Mouse (Mus musculus): ENCODE data around the gene Ksr1.

Ksr1 gene

DNA sequence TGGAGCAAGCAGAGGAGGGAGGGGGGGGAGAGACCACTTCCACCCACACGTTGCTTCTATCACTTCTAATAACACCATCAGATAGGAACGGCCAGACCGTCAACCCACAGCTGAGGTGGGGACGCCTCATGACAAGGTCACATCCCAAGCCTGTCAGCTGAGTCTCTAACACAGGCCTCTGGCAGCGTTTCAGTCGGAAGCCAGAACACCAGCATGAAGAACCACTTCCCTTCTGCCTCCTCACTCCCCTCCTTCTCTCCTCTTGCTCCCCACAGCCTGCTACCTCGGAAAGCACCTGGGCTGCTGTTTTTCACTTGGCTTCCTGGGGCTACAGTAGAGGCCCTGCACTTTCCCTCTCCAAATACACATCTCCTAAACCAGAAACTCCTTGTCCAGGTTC, 53.4 kb downstream of the Ksr1 start:
- no peak for DNase-seq

DNA sequence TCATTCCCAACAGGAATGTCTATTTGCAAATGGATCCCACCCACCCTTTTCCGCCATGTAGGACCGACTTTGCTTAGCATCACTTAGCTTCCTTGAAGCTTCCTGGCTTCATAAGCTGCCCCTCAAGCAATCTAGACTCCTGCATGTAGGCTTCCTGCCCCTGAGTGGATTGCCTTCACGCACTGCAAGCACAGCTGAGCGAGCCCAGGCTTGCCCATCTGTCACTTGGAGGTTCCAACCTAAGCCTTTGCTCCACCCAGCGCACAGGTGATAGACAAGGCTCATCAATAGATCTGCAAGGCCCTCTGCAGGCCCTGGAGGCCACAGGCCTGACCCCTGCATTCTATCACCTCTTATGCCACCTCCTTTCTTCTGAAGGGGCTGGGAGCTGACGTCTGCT, 54.0 kb downstream of the Ksr1 start:
- no peak for DNase-seq

DNA sequence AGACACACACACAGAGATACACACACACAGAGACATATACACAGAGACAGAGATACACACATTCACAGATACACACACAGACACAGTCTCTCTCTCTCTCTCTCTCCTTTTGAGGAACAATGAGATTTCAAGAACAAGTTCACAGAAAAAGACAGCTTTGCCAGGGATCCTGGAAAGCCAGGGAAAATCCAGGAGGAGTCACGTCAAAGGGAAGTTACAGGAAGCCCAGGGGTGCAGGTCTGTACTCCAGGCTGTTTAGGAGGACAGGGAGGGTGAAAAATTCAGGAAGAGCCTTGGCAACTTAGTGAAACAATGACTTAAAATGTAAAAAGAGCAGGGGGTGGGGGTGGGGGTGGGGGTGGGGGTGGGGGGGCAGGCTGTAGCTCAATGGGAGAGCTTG, 56.5 kb downstream of the Ksr1 start:
- no peak for DNase-seq

DNA sequence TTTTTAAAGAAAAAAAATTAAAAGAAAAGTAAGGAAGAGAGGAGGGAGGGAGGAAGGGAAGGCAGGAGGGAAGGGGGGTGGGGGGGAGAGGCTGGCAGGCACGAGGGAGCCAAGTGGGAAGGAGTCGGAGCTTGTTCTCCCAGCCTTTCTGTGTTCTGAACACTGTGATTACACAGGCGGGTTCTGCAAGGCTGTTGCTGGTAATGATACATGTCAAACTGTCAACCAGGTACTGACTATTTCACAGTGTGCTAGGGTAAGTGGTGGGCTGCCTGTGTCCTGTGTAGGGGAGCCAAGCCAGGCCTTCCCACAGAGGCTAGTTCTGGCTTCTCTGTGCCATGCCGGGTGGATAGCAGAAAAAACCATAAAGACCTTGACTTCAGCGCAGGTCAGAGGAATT, 57.2 kb downstream of the Ksr1 start:
- DNase-seq: no peak

DNA sequence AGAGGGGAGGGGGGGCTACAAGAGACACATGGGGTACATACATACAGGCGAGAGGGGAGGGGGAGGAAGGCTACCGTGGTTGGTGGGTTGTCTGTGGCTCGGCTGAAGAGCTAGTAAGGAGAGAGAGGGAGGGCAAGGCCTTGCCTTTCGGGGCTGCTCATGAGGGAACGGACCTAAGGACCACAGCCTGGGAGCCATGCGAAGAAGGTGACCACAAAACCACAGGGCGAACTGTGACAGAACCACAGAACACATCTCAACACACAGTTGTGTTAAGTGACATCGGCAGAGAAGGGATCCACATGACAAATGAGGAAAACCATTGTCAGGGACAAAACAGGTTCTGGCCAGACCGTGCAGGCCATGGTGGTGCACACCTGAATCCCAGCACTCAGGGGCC, 57.9 kb downstream of the Ksr1 start:
- DNase-seq: no peak

DNA sequence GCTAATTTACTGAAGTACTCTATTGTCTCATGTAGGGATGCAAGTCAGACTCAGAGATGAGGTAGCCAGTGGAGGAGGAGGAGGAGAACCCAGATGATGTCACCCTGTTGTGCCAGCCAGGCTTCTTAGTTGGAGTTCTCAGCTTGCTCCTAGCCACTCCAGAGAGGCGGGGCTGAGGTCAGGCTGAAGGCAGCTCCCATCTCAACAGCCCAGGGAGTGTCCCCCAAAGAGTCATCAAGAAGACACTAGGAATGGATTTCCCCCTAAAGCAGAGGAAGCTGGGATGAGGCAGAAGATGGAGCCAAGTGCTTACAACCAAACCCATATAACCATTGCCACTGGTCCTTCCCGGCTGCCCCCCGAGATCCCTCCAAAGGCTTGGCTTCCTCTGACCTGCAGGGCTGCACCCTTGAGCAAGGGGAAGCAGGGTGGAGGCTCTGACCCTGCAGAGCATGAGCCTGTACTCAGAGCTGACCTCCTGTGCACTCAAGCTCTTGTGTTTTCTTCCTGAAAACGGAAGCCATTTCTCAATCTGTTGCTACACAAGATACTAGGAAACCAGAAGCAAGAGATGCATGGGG, 58.4 kb downstream of the Ksr1 start:
- no peak for DNase-seq

DNA sequence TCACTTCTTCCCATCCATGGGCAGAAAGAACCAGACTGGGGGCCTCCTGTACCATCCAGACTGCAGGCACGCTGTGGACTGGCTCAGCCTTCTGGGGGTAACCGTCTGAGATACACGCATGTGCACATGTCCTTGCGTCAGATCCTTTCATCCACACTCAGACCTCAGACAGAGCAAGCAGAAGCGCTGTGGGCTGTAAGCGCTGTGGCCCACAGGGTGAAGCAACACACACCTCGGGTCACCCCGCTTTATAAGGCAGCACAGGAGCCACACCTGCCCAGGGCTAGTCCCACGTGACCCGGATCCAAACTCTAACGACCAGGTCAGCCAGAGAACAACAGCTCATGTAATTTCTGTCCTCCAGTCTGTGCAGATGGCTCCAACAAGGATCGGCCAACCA, 59.4 kb downstream of the Ksr1 start:
- DNase-seq: no peak

DNA sequence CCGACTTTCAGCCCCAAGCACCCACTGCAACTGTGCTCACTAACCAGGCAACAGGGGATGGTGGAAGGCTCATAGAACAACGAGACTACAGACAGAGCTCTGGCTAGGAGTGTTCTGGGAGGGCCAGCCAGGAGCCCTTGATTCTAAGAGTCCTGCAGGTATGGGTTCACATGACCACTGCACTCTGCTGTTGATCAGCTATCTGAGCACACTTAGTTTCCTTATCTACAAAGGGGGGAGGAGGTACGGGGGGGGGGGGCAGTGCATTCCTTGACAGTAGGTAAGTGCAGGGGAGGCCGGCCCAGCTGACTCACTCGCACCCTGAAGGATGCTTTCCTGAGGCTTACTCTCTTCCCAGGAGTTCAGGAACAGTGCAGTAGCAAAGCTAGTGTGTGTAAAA, 61.1 kb downstream of the Ksr1 start:
- DNase-seq: no peak

DNA sequence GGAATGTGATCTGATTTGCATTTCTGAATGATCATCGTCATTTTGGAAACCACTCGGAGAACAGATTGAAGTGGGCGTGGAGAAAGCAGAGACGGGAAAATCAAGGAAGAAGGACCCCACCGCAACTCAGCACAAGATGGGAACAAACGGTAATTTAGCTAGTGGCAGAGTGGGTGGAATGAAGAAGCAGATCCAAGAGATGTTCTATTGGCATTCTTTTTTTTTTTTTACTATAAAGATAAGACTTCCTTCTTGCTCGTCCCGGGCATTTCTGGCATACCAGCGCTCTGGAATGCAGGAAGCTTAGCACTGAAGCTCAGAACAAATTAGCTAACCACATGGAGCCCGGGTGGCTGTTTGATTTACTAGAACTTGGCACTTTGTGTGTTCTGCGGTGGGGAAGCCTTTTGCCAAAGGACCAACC, 63.2 kb downstream of the Ksr1 start:
- peak; percentile 64 for DNase-seq

DNA sequence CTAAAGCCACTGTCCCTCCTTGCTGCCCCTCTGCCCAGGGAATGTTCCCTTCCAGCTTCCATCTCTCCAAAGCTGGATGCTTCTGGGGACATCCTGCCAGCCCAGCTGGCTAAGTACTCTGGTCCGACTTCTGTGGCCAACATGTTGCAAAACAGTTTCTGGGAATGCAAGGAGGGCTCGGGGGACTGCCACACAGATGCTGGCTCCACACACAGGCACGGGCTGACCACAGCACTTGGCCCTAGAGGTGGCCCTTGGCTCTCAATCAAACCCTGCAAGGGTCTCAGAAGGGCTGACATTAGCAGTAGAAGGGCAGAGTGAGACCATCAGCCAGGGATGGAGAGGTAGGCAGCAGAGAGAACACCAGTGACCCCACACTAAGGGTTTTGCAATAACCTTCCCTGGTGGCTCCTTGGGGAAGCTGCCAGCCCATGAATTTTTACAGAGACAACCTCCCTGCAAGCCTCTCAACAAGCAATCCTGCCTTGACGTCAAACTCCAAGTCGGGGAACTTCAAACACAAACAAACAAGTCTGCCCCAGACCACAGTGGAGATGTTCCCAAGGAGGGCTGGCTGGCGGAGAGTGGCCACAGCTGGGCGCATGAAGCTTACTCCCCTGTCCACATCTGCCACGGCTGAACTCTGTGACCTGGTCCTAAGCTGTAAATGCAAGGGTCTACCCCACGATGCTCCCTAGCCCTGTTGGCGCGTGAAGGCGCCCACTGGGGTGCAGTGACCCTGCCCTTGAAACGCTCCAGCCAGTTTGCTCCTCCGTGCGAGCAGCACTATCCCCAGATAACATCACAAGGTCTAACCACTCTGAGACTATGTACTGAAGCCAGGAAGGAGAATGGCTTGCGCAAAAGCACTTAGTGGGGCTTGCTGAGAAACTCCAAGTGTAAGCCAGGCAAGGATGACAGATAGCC, 65.0 kb downstream of the Ksr1 start:
- DNase-seq: peak; percentile 65

DNA sequence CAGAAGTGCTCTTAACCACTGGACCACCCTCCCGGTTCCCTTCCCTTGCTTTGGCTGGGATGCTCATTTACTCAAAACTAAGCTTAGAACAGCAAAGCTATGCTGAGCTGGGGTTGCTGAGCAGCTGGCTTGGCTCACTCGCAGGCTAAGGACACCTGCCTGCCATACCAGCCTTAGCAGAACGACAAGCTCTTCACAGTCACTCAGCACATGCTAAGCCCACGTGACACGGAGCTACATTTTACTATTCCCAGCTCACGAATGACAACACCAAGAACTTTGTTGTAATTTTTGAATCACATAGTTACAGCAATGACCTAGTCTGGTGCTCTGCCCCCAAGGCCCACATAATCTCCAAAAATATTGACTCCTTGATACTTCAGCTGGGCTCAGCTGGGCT, 66.1 kb downstream of the Ksr1 start:
- no peak for DNase-seq

DNA sequence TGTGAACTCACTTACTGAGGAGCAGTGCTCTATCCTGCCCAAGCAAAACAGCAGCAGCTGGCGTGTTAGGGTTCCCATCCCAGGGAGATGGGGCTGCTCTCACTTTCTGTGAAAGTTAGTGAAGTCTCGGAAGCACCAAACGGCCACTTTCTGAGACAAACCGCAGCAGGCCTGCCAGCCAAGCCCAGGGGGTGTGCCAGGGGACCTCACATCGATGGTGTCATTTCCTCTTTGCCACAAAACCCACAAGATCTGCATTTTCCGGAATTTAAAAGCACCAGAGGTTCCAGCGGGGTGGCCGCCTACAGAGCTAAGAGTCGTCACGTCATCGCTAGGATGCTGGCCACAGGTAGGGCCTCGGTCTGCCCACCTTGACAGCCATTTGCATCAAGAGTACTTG, 69.7 kb downstream of the Ksr1 start:
- DNase-seq: no peak

DNA sequence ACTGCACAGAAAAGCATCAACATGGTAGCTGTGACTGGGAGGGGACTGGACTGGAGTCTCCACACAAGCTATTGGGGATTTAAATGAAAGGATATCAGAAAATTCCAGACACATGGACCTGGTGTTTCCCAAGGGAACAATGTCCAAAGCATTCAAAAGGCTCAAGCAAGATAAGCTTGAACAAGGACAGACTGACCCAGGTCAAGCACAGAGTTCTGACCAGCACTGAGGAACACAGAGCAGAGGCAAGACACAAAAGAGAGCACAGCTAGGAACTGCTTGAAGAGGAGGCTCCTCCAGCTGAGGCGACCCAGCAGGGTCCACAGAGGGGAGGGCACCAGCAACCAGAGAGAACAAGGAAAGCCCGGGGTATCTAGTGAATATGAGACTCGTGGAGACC, 71.2 kb downstream of the Ksr1 start:
- DNase-seq: no peak

DNA sequence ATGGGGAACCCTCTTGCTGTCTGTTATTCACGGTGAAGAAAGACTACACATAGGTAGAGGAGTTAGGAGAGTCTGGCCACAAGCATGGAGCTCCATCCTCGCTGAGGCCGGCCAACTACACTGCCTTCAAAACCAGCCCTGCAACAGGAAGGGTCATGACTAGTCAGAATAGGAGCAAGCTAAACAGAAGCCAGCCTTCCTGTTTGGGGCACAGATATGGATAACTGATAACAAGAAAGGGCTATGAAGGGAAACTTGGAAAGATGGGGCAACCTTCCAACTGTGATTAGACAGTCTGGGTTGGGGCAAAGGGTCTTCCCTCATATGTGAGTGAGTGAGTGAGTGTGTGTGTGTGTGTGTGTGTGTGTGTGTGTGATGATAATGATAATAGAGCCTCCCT, 71.6 kb downstream of the Ksr1 start:
- DNase-seq: no peak

DNA sequence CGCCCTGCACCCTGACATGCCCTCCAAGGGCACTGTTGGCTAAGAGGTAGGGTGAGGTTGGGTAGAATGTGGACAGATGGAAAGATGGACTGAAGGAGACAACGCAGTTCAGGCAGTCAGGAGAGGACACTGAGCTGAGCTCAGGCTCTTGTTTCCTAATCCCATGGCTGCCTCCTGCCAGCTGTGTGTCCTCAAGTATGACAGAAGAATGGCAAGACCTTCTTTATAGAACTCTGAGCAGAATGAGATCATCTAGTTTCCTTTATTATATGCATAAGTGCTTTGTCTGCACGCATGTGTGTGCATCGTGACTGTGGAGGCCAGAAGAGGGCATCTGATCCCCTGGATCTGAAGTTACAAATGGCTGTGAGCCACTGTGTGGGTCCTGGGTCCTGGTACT, 72.6 kb downstream of the Ksr1 start:
- no peak for DNase-seq

DNA sequence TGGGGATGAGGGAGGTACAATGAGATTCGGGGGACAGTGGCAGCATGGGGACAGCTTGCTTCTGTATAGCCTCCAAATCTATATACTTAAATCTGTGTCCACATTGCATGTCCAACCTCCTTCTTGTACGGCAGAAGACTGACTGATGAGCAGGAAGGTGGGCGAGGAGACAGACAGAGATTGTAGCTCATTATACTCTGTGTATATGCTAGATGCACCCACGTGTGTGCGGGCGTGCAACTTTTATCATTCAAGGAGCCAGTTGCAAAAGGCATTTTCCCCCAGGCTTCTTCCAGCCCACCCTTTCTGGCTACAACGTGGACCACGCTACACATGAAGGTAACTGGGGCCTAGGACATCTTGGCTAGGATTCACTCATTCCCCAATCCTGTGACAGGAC, 74.1 kb downstream of the Ksr1 start:
- DNase-seq: no peak

DNA sequence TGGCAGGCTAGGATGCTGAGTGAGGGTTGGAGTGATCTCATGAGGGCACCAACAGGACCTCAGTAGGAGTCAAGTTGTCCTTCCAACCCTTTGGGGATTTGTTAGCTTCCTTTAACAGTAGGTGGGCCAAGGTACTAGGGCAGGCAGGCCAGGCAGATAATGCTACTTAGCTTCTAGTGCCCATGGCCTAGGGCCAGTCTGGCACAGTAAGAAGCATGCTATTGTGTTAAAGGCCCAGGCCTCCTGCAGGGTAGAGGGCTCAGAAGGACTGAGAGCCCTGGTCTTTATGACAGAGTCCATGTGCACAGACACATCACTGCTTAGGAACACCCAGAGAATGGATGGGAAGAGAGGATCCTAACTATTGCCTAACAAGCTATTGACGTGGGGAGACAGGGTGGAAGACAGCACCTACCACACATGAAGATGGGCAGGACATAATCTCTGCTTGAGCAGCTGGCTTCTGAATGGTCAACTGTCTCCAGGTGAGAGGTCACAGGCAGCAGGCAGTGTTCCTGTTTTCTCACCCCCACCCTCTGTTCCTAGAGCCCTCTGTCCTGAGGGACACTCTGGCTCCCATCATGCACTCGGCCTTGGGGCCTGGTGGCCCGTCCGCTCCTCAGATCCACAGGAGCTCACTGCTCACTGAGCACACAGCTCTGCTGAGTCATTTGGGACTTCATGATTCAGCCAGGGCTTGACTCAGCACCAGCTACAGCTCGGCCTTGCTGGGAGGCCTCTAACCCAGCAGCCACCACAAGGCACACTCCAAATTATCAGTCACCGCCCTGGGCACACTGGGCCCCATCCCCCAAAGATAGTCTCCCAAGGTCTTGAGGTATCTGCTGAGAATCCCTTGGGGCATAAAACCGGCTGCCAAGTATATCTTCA, 74.9 kb downstream of the Ksr1 start:
- DNase-seq: no peak

DNA sequence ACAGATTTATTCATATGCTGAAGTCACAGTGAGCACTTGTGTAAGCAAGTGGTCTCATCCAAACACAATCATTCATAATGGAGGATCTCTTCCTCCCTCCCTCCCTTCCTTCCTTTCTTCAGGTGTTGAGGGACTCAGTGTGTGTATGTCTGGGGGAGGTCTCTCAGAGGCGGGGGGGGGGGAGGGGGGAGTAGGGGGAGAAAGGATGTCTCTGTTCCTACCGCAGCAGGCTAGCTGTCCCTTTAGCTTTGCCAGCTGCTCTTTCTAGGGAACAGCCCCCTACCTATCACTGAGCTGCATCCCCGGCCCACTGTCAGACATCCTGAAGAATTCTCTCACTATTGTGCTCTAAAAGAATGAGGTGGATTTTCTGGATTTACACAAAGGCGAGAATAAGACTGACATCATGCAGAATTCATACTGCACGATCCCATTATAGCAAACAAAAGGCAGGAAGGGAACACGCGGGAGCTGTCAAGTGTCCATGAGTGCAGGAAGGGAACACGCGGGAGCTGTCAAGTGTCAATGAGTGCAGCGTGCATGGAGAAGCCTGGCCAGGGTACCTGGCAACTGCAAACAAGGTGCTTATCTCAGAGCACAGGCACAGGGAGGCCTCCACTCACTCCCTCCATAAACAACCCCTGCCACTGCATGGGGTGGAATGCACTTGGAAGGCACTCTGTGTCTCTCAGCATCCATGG, 76.6 kb downstream of the Ksr1 start:
- DNase-seq: peak; percentile 35

DNA sequence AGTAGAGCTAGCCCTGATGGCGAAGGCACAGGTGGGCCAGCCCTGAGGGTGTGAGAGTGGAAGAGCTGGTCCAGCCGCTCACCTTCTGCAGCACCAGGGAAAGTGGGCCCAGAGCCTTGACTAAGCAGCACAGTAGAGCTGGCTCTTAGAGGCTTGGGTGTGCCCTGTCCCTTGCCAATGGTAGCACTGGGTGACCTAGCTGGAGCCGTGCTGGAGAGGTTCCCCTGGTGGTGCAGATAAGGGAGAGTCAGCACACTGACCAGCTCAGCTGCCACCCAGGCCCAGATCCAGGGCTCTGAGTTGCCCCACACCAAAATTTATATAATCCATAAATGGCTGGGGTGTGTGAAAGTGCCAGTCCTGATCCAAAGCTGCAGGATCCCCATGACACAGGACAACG, 79.0 kb downstream of the Ksr1 start:
- DNase-seq: no peak

DNA sequence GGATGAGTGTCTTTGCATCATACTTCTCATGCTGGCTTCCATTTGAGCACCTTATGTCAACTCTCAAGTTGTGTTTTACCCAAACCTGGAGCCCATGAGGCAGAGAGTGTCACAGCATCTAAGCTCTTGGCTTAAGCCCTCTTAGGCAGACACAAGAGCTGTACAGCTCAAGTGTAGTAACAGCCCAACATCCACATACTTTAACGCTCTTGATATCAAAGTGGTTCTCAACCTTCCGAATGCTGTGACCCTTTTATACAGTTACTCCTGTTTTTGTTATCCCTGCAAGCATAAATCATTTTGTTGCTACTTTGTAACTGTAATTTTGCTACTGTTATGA, 80.0 kb downstream of the Ksr1 start:
- no peak for DNase-seq

DNA sequence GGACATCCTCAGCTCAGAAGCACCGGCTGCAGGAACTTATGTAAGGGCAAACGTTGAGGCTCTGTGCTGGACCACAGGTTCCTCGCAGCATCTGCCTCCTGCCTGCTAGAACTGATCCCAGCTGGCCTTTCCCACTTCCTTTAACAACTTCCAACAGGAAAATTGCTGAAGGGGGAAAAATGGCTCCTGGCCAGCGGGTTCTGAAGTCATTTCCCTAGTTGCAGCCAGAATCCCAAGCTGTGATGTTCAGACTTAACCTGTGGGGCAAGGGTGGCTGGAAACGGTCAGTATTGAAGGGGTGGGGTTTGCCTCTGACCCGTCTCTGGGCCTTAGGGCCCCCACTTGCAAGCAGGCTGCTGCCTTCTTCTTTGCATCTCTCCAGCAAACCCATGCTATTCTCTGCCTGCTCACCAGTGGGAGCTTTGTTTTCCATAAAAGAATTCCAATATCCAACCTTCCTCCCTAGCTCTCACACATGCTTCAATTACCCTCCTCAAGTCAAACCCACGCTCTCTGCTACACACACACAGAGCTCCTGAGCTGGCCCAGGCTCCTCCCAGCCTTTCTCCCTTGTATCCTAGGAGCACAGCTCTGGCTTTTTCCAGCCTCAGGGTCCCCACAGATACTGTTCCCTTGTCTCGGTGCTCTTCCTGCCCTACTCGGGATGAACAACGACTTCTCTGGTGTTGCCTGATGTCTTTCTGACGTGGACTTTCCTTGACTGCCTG, 80.6 kb downstream of the Ksr1 start:
- DNase-seq: peak; percentile 71

DNA sequence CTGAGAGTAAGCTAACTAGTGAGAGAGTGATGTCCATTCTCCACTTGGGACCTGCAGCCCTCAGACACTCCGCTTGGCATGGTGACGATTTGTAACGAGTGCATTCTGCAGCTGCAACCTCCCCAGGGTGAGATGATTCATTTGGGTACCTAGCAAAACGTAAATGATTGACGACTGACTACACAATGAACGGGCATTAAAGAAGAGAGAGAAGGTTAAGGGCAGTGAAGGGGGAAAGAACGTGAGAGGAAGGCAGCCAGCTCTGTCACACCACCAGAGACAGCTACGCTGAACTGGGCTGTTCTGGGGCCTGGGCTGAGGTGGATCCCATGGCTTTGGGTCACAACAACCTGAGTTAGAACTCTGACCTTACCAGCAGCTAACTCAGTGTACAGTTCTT, 81.9 kb downstream of the Ksr1 start:
- DNase-seq: no peak

DNA sequence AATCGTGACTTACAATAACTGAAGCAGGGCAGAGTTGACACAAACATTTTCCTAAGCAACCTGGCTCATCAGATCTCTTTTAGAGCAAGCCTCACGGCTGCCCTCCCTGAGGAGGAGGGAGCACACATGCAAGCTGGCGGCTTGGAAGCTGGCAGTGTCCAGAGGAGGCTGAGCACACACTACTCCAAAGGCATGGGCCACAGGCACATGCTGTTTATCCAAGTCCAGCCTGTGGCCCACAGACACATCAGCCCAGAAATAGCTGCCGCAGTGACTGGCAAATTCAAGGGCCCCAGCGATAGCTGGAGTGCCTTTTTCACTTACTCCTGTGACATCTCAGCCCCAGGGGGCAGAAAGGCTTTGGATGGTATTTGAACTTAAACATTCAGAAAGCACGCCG, 82.6 kb downstream of the Ksr1 start:
- no peak for DNase-seq
